Mouse (Mus musculus): Measurements from ENCODE around the gene Tsg101.

Gene Tsg101

DNA sequence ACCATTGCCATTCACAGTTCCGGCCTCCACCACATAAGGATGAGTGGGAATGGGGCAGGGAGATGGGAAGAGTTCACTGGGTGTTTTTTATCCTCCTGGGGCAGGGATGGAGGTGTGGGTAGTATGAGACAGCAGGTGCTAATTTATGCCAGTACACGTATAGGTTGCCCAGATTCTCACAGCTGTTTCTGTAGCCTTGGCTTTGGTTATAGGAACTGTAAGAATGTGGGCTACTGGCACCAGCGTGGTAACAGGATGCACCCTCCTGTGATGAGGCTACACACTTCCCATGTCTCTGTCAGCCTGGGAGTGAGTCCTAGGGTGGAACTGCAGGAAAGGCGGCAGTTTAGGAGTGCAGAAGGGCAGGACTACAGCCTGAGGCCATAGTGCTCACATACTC, 42.9 kb downstream of the Tsg101 start:
- DNase-seq (ENCODE audit: low spot score) = no peak

- DNase-seq (ENCODE audit: low spot score) = no peak
These were observed 47.8 kb downstream of the Tsg101 start for GRCm38 (mm10) chr7:46871988-46872387.

DNA sequence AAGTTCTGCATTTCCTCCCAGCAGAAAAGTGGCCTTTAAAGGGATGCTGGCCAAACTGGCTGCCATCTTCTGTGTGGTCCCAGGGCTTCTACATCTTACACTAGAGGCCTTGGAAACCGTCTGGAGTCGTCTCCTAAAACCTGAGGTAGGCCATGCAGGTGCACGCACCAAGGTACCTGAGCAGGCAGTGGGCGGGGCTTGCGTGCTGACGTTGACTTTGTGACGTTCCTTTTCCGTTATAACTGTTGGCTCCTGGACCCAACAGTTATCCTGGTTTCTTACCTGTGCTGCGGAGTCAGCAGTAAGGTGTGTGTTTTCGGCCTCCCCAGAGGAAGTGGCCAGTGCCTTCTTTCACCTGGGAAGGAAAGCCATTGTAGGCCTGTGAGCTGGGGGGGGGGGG, 58.8 kb downstream of the Tsg101 start, which contains the start of gene Ldhc:
TSS of gene Ldhc (plus strand) at position 208 of the 400 bp plus-strand sequence.
- no peak for DNase-seq (ENCODE audit: low spot score)

DNA sequence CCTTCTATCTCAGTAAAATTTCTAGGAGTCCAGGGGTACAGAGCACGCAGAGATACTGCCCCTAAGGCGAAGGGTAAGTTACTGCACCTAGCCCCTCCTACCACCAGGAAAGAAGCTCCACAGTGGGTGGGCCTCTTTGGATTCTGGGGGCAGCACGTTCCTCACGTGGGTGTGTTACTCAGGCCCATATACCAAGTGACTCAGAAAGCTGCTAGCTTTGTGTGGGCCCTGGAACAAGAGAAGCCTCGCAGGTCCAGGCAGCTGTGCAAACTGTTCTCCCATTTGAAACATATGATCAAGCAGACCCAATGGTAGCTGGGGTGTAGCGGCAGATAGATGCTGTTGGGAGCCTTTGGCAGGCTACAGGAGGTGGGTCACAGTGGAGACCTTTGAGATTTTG, 60.7 kb downstream of the Tsg101 start:
- DNase-seq (ENCODE audit: low spot score) = no peak

DNA sequence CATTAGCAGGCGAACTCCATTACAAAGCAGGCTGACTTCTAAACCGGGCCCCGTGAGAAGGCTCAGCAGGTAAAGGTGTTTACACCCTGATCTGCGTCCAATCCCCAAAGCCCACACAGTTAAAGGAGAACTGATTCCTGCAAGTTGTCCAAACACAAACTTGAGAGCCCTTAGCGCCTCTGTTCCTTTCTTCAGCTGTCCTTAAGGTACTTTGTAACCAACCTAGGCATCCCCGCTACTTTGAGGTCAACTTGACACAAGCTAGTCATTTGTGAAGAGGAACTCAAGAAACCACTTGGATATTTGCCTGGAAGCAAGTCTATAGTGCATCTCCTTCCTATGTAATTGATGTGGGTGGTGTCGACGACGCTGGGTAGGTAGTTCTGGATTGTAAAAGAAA, 62.3 kb downstream of the Tsg101 start:
- no peak for DNase-seq (ENCODE audit: low spot score)

GRCm38 (mm10) chr7:46855866-46856560, 63.8 kb downstream of the Tsg101 start:
- no peak for DNase-seq (ENCODE audit: low spot score)

GRCm38 (mm10) chr7:46853365-46853764, 66.4 kb downstream of the Tsg101 start:
- DNase-seq (ENCODE audit: low spot score) = no peak

- DNase-seq (ENCODE audit: low spot score) = no peak
These were observed 67.1 kb downstream of the Tsg101 start for GRCm38 (mm10) chr7:46852666-46853065.

GRCm38 (mm10) chr7:46851026-46851425, 68.7 kb downstream of the Tsg101 start:
- no peak for DNase-seq (ENCODE audit: low spot score)

- no peak for DNase-seq (ENCODE audit: low spot score)
These were observed 70.5 kb downstream of the Tsg101 start for GRCm38 (mm10) chr7:46849287-46849686.

DNA sequence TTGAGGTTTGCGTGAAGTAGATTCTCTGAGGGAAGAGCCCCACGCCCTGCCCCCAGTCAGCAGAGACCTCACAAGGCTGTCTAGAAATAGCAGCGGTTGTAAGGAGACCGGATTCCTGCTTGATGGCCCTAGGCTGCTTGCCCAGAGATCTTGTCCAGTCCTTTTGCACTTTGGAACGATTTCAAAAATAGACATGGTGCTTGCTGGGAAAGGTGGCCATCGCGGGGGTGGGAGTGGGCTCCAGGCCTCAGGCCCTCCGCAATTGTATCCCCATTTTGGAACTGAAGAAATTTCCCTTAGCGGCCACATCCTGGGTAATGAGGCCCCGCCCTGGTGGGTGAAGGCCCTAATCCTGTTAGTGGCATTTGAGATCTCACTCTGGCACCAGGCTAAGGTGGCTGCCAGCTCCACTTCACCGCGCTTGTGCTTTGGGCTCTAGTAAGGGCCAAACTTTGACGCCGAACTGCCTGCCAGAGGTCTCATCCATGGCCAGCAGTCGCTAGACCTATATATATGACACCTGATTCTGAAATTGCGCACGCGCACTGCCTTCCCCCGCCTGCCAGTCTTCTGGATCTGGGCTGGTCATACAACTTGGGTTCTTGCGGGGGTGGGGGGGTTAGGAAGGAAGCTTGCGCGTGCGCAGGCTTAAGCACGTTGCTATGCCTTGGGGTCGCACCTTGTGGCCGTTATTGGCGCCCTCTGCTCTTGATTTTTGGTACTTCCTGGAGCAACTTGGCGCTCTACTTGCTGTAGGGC, 73.1 kb downstream of the Tsg101 start:
- DNase-seq (ENCODE audit: low spot score) = peak; percentile 47

DNA sequence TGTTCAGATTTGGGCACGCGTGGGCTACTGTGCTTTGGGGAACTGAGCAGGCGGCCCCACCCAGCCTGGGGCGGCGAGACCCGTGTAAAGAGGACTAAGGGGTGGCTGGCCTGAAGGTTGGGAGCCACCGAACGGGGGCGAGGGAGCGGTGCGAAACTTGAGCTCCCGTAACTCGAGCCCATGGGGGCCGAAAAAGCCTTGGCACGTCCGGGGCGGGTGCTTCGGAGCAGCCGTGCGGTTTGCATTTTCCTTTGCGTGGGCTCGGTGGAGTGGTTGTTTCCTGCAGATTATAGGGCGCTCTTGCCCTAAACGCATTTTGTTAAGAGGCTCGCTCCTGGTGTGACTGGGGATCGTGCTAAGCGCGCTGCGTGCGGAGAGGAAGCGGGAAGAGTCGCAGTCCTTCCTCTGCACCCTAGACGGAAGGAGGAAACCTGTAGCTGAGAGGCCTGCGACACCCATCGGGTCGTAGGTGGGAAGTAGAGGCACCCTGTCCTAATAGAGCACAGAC, 73.7 kb downstream of the Tsg101 start:
- peak; percentile 28 for DNase-seq (ENCODE audit: low spot score)

DNA sequence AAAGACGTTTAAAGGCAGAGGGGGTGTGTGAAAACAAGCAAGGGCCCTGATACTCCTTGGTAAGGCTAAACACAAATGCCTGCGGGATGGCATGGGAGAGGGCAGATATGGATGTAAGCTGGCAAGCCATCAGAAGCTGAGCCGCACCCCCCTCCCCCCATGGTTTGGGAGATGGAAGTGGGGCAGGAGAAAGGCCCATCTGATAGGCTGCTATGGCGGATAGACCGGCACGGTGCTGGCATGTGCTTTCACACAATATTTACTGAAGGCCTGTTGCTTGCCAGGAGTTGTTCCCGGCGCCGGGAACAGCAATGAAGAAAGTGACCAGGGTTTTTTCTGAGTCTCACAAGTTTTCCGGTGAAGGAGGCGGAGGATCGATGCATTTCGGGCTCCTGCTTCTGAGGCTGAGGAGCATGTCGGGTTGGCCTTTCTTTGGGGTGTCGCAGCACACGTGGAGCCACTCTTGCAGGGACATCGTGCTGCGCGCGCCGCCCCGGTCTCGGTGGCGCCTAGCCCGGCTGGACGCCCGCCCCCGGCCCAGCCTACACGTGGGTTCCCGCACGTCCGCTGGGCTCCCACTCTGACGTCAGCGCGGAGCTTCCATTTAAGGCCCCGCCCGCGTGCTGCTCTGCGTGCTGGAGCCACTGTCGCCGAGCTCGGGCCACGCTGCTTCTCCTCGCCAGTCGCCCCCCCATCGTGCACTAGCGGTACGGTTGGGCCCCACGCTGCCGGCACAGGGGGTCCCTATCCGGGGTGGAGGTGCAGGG, 74.4 kb downstream of the Tsg101 start:
- DNase-seq (ENCODE audit: low spot score) = peak; percentile 67

- DNase-seq (ENCODE audit: low spot score) = no peak
These were observed 76.2 kb downstream of the Tsg101 start for GRCm38 (mm10) chr7:46843576-46843975.

DNA sequence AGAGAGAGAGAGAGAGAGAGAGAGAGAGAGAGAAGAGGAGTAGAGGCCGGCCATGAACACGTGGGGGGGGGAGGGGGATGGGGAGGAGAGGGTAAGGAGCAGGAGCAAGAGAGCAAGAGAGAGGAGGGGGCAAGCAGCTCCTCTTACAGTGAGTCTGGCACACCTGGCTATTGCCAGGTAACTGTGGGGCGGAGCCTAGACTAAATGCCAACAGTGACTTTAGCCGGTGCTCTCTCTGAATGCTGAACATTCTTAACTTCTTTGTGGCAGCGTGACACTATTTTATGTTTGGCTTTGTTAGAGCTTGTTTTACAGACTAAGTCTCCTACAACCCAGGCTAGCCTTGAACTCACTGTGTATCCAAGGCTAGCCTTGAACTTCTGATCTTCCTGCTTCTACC, 77.5 kb downstream of the Tsg101 start:
- DNase-seq (ENCODE audit: low spot score) = no peak

GRCm38 (mm10) chr7:46840787-46841525, 78.8 kb downstream of the Tsg101 start, which contains the start of gene Ldha:
Gene Ldha (plus strand): TSS chr7:46841475.
- DNase-seq (ENCODE audit: low spot score) = no peak

DNA sequence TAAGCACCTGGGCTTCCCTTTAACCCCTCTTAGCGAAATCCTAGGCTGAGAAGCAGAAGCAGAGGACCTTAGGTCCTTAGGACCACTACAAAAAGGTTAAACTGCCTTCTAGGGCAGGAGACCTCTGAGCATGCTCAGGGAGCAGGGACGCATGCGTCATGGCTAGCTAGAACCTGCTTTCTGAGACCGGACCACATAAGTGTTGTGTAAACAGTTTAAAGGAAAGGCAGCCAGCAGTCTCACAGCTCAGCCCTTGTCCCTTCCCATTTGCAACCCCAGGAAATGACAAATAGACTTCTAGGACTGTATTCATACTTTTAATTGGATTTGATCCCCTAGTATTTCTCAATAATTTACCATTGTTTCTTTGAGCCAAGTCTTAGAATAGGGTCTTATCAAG, 79.4 kb downstream of the Tsg101 start:
- DNase-seq (ENCODE audit: low spot score) = no peak

DNA sequence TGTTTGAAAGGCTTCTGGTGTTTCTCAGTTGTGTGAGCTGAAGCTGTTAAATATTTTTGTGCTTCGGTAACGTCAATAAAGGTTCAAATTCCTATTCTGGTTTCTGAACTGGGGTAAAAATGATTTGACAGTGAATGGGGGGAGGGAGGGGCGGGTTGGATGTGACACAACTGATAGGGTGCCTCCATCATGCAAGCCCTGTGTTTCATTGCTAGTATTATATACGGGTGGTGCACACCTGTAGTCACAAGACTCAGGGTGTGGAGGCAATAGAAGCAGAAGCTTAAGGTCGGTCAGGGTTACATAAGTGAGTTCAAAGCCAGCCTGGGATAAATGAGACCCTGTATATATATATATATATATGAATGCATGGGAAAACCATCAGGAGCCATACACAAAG, 79.9 kb downstream of the Tsg101 start:
- no peak for DNase-seq (ENCODE audit: low spot score)

DNA sequence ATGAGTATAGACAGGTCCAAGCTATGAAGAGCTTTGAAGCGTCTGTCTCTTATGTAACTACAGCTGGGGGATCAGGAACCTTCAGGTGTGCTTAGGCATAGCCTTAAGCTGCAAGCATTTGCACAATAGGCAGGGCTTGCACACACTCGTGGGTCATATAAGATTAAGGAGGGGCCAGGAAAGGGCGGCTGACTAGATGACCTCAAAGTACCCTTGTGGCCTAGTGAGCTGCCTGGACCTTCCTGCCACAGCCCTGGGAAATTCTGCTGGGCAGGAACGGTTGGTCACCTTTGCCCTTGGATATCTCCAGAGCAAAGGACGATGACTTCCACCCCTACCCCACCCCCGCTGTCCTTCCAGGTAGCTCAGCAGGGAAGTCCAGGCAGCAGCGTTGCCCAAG, 80.3 kb downstream of the Tsg101 start:
- DNase-seq (ENCODE audit: low spot score) = no peak

All from spleen, adult 12 weeks (tissue).